Mouse (Mus musculus) MEL (cell line): Measurements from ENCODE around the gene Zmat5. TPM values are rescaled to one million over a fixed set of nuclear protein-coding genes. Genes with fewer than 3 reads are reported as not detected.

Experiments used
- DNase-seq: peaks from one replicate; pipeline ENCODE4 v3.0.0; 2011; ENCODE audit warnings: low read depth, low spot score
- H3K27ac ChIP-seq: 2 replicates; pipeline ENCODE4 v1.5.1; 2012; ENCODE audit warnings: low read depth, mild to moderate bottlenecking, control low read depth, low read length, moderate library complexity; ENCODE audit not compliant: control insufficient read depth
- H3K27me3 ChIP-seq, 2 experiments: fragments of 150-350 bp in 1 of 2; sonication (generic) in 1 of 2; 2 replicates each; pipeline ENCODE4 v1.6.1; 2012; ENCODE audit warnings: low read length in 2 of 2, mild to moderate bottlenecking in 2 of 2, improper control_type of control experiment in 1 of 2, moderate library complexity in 1 of 2; ENCODE audit not compliant: insufficient read depth in 2 of 2, control insufficient read depth in 1 of 2
- H3K36me3 ChIP-seq, 2 experiments: 2 replicates each; pipeline ENCODE4 v1.6.1; 2012 to 2014; ENCODE audit warnings: low read length in 2 of 2, improper control_type of control experiment in 1 of 2, inconsistent platforms in 1 of 2, mild to moderate bottlenecking in 1 of 2; ENCODE audit not compliant: insufficient read depth in 2 of 2, control insufficient read depth in 1 of 2
- H3K4me1 ChIP-seq, 2 experiments: fragments of 150-350 bp in 1 of 2; sonication (generic) in 1 of 2; 2 replicates each; pipeline ENCODE4 v1.6.1; 2012; ENCODE audit warnings: low read length in 2 of 2, improper control_type of control experiment in 1 of 2, mild to moderate bottlenecking in 1 of 2; ENCODE audit not compliant: insufficient read depth in 2 of 2, control insufficient read depth in 1 of 2
- H3K4me3 ChIP-seq, 2 experiments: fragments of 150-350 bp in 1 of 2; sonication (generic) in 1 of 2; 2 replicates each; pipeline ENCODE4 v1.5.1; 2012; ENCODE audit warnings: low read depth in 2 of 2, low read length in 2 of 2, mild to moderate bottlenecking in 2 of 2, moderate library complexity in 2 of 2, control low read depth in 1 of 2, improper control_type of control experiment in 1 of 2; ENCODE audit not compliant: control insufficient read depth in 1 of 2, insufficient read depth in 1 of 2
- H3K79me2 ChIP-seq: 2 replicates; pipeline ENCODE4 v1.6.1; 2012; ENCODE audit warnings: mild to moderate bottlenecking, low read length, moderate library complexity; ENCODE audit not compliant: control insufficient read depth, poor library complexity, insufficient read depth
- H3K9ac ChIP-seq: 2 replicates; pipeline ENCODE4 v1.6.1; 2012; ENCODE audit warnings: low read depth, mild to moderate bottlenecking, control low read depth, low read length, moderate library complexity; ENCODE audit not compliant: control insufficient read depth, poor library complexity, severe bottlenecking
- H3K9me3 ChIP-seq: fragments of 150-350 bp; sonication (generic); replicated peaks from 2 replicates; pipeline ENCODE4 v1.6.1; 2012; ENCODE audit warnings: mild to moderate bottlenecking, low read length, improper control_type of control experiment, moderate library complexity; ENCODE audit not compliant: insufficient read depth
- CHD2 ChIP-seq: IDR thresholded peaks from 2 replicates; pipeline ENCODE4 v1.6.1; 2011; ENCODE audit warnings: low read length, improper control_type of control experiment
- EP300 ChIP-seq, 2 experiments: IDR thresholded peaks; 2 replicates each; pipeline ENCODE4 v1.6.1; 2011; ENCODE audit warnings: improper control_type of control experiment in 2 of 2, low read length in 2 of 2, low read depth in 1 of 2, mild to moderate bottlenecking in 1 of 2
- GABPA ChIP-seq: IDR thresholded peaks from 2 replicates; pipeline ENCODE4 v1.6.1; 2012; ENCODE audit warnings: low read depth, mild to moderate bottlenecking, inconsistent platforms, low read length, improper control_type of control experiment, moderate library complexity
- GATA1 ChIP-seq: IDR thresholded peaks from 2 replicates; pipeline ENCODE4 v1.6.1; 2011; ENCODE audit warnings: low read depth, low read length, improper control_type of control experiment
- JUND ChIP-seq: IDR thresholded peaks from 2 replicates; pipeline ENCODE4 v1.6.1; 2011; ENCODE audit warnings: low read depth, mild to moderate bottlenecking, improper control_type of control experiment, low read length
- KAT2A ChIP-seq: conservative IDR thresholded peaks from 2 replicates; pipeline ENCODE4 v1.6.1; 2012; ENCODE audit warnings: low read depth, low read length, improper control_type of control experiment, inconsistent platforms
- MEF2A ChIP-seq: IDR thresholded peaks from 2 replicates; pipeline ENCODE4 v1.6.1; 2014; ENCODE audit warnings: low read depth, mild to moderate bottlenecking, inconsistent platforms, low read length, improper control_type of control experiment; ENCODE audit not compliant: poor library complexity, insufficient replicate concordance, severe bottlenecking; ENCODE audit errors: extremely low read depth
- MYB ChIP-seq: IDR thresholded peaks from 2 replicates; pipeline ENCODE4 v1.6.1; 2011; ENCODE audit warnings: mild to moderate bottlenecking, low read depth, low read length, improper control_type of control experiment
- MYC ChIP-seq: IDR thresholded peaks from 2 replicates; pipeline ENCODE4 v1.6.1; 2011; ENCODE audit warnings: low read depth, mild to moderate bottlenecking, low read length, improper control_type of control experiment, moderate library complexity
- NRF1 ChIP-seq: IDR thresholded peaks from 2 replicates; pipeline ENCODE4 v1.6.1; 2014; ENCODE audit warnings: low read depth, mild to moderate bottlenecking, inconsistent platforms, low read length, improper control_type of control experiment, moderate library complexity; ENCODE audit not compliant: poor library complexity, insufficient read depth, severe bottlenecking
- POLR2AphosphoS2 ChIP-seq: IDR thresholded peaks from 2 replicates; pipeline ENCODE4 v1.6.1; 2011; ENCODE audit warnings: low read length, improper control_type of control experiment
- RAD21 ChIP-seq: IDR thresholded peaks from 2 replicates; pipeline ENCODE4 v1.6.1; 2011; ENCODE audit warnings: mild to moderate bottlenecking, low read depth, low read length, improper control_type of control experiment
- SIN3A ChIP-seq: IDR thresholded peaks from 2 replicates; pipeline ENCODE4 v1.6.1; 2012; ENCODE audit warnings: low read length, improper control_type of control experiment, inconsistent platforms
- TAL1 ChIP-seq: IDR thresholded peaks from 2 replicates; pipeline ENCODE4 v1.6.1; 2012; ENCODE audit warnings: mild to moderate bottlenecking, inconsistent platforms, low read length, moderate library complexity, mixed read lengths
- TBP ChIP-seq: IDR thresholded peaks from 2 replicates; pipeline ENCODE4 v1.8.0; 2011; ENCODE audit warnings: low read depth, low read length, improper control_type of control experiment
- TCF12 ChIP-seq: IDR thresholded peaks from 2 replicates; pipeline ENCODE4 v1.6.1; 2014; ENCODE audit warnings: low read depth, mild to moderate bottlenecking, inconsistent platforms, low read length, improper control_type of control experiment, moderate library complexity
- UBTF ChIP-seq: IDR thresholded peaks from 2 replicates; pipeline ENCODE4 v1.6.1; 2012; ENCODE audit warnings: low read depth, mild to moderate bottlenecking, inconsistent platforms, low read length, improper control_type of control experiment, moderate library complexity, borderline replicate concordance; ENCODE audit not compliant: insufficient read depth
- ZC3H11A ChIP-seq: IDR thresholded peaks from 2 replicates; pipeline ENCODE4 v1.6.1; 2012; ENCODE audit warnings: low read depth, mild to moderate bottlenecking, inconsistent platforms, low read length, improper control_type of control experiment
- ZKSCAN1 ChIP-seq: IDR thresholded peaks from 2 replicates; pipeline ENCODE4 v1.6.1; 2012; ENCODE audit warnings: low read depth, mild to moderate bottlenecking, inconsistent platforms, low read length, improper control_type of control experiment, moderate library complexity
- ZNF384 ChIP-seq: IDR thresholded peaks from 2 replicates; pipeline ENCODE4 v1.6.1; 2012; ENCODE audit warnings: low read depth, mild to moderate bottlenecking, inconsistent platforms, low read length, improper control_type of control experiment
- polyA plus RNA-seq, 2 experiments: library from polyadenylated mRNA; stranded (reverse) in 1 of 2; unstranded in 1 of 2; fragments of >175 nt in 1 of 2; fragments of >200 nt in 1 of 2; gene quantifications; 2 replicates each; pipeline versions ENCODE4 v1.2.1 to v1.2.4; 2012; ENCODE audit warnings: low replicate concordance in 2 of 2, low read depth in 1 of 2; ENCODE audit not compliant: insufficient read length in 2 of 2, insufficient read depth in 1 of 2, missing spikeins in 1 of 2
- total RNA-seq: library from RNA; depleted of rRNA; stranded (reverse); fragments of 300-350 nt; gene quantifications from 2 replicates; pipeline ENCODE4 v1.2.3, GENCODE M21; 2012

Zmat5 gene
- total and polyA plus RNA-seq, 3 experiments: 36.9 to 39.3 TPM; not detected in 1

GRCm38 (mm10) chr11:4744691-4745090 lies 40.2 kb downstream of the Zmat5 start:
- Histone ChIP-seq H3K27me3 (peaks cover 0 to 2% of the 10 kb centered on the region in 2 experiments; a peak in 1 of 4 replicates), H3K9ac (no peak overlapping the region), H3K79me2 (no peaks in the 10 kb centered on the region)
- no peak for TF ChIP-seq MYB
- TF ChIP-seq GABPA: no peak
- TF ChIP-seq TBP: no peak
- no peak for TF ChIP-seq ZKSCAN1
- TF ChIP-seq TAL1: no peak
- TF ChIP-seq TCF12: no peak
- TF ChIP-seq, all 39 proteins: peak for 0
- H3K27ac ChIP-seq: no peak overlapping the region
- H3K36me3 ChIP-seq: no peaks in the 10 kb centered on the region
- DNase-seq: no peak
- H3K4me3 ChIP-seq: no peak overlapping the region
- H3K4me1 ChIP-seq: no peaks in the 10 kb centered on the region
- H3K9me3 ChIP-seq: no peaks in the 10 kb centered on the region

GRCm38 (mm10) chr11:4745969-4746368 lies 41.5 kb downstream of the Zmat5 start:
- H3K27ac ChIP-seq: no peak overlapping the region
- H3K27me3 ChIP-seq: peaks cover 0 to 2% of the 10 kb centered on the region in 2 experiments; a peak in 1 of 4 replicates
- H3K9ac ChIP-seq: no peak overlapping the region
- no peak for DNase-seq
- H3K79me2 ChIP-seq: no peaks in the 10 kb centered on the region
- H3K36me3 ChIP-seq: no peaks in the 10 kb centered on the region
- no peaks in the 10 kb centered on the region for H3K9me3 ChIP-seq
- no peak overlapping the region for H3K4me3 ChIP-seq
- TF ChIP-seq POLR2AphosphoS2 (no peak), GATA1 (no peak), MYC (no peak), MEF2A (no peak)
- H3K4me1 ChIP-seq: no peaks in the 10 kb centered on the region

DNA sequence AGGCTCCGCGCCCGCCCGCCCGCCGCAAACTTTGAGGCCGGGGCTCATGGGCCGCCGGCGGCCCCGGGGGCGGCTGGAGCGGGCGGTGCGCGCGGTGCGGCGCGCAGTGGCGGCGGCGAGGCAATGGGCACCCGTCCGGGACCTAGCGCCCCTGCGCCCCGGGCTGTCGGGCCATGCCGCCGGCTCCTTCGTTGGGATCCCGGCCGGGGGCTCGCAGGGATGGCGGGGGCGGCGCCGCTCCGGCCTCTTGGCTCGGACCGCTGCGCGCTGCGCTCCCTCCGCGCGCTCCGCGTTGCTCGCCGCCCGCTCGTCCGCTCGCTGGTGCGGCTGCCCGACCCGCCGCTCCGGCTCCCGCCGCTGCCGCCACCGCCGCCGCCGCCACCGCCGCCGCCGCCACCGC lies 42.3 kb downstream of the Zmat5 start, which contains the start of gene Cabp7:
Cabp7 (minus strand) TSS at position 46 of the 400 bp plus-strand sequence.
- no peak within 1 kb of the TSS for H3K27ac ChIP-seq
- H3K79me2 ChIP-seq: no peaks in the 10 kb centered on the region
- DNase-seq: no peak
- no peaks in the 10 kb centered on the region for H3K4me1 ChIP-seq
- no peak within 1 kb of the TSS for H3K9ac ChIP-seq
- H3K9me3 ChIP-seq: no peaks in the 10 kb centered on the region
- no peak within 1 kb of the TSS for H3K4me3 ChIP-seq
- TF ChIP-seq ZNF384: no peak
- no peak for TF ChIP-seq JUND
- TF ChIP-seq RAD21: no peak
- no peak for TF ChIP-seq EP300 (IDR thresholded peaks at IDR 0.05; ENCODE audit: low read depth in 1 of 2, low read length in 2 of 2)
- no peak for TF ChIP-seq NRF1
- TF ChIP-seq SIN3A: no peak
- no peak for TF ChIP-seq ZC3H11A
- TF ChIP-seq TCF12: no peak
- no peak for TF ChIP-seq KAT2A
- TF ChIP-seq POLR2AphosphoS2: no peak
- TF ChIP-seq CHD2: no peak
- TF ChIP-seq UBTF: no peak
- no peaks in the 10 kb centered on the region for H3K36me3 ChIP-seq
- peaks cover 0 to 2% of the 10 kb centered on the region in 2 experiments; a peak in 1 of 4 replicates for H3K27me3 ChIP-seq
